Mouse (Mus musculus): ENCODE measurements around the gene 9130213A22Rik. TPM values are rescaled to one million over a fixed set of nuclear protein-coding genes. Genes with fewer than 3 reads are reported as not detected.
"Not testable (repeated sequence)": the region's sequence is repeated elsewhere in the genome, so short reads cannot be mapped to it uniquely, and the experiment has no call there.

9130213A22Rik gene
- polyA plus RNA-seq, 1 experiment from 2014 or later, result 0.13 TPM

- H3K36me3 ChIP-seq, result peaks cover 26% of the 10 kb centered on the region
- peak; percentile 63 for ATAC-seq (ENCODE audit: insufficient number of reproducible peaks, insufficient read depth, low FRiP score, low TSS enrichment, low read depth)
- H3K9ac ChIP-seq, result peak overlapping the region; percentile 78
- H3K9me3 ChIP-seq, result no peaks in the 10 kb centered on the region
- H3K27ac ChIP-seq, result peak overlapping the region; percentile 94
- no peaks in the 10 kb centered on the region for H3K27me3 ChIP-seq
- WGBS, result 3% methylated on average over 29 of the region's 29 CpGs
- peak overlapping the region; percentile 67 for H3K4me3 ChIP-seq
- peaks cover 54% of the 10 kb centered on the region for H3K4me1 ChIP-seq
- H3K4me2 ChIP-seq, result peak overlapping the region; percentile 98
These were observed 25.1 kb downstream of the 9130213A22Rik start for GRCm38 (mm10) chr11:69096987-69097900.

- peak overlapping the region; percentile 94 for H3K27ac ChIP-seq
- H3K4me1 ChIP-seq, result peaks cover 58% of the 10 kb centered on the region
- H3K9me3 ChIP-seq, result no peaks in the 10 kb centered on the region
- peak overlapping the region; percentile 81 for H3K9ac ChIP-seq
- H3K4me3 ChIP-seq, result peak overlapping the region; percentile 67
- no peaks in the 10 kb centered on the region for H3K27me3 ChIP-seq
- peak; percentile 22; the same call in 1 of the 2 replicates for ATAC-seq (ENCODE audit: insufficient number of reproducible peaks, insufficient read depth, low FRiP score, low TSS enrichment, low read depth)
- WGBS, result 10% methylated on average over 9 of the region's 9 CpGs
- H3K4me2 ChIP-seq, result peak overlapping the region; percentile 98
- peaks cover 26% of the 10 kb centered on the region for H3K36me3 ChIP-seq
These were observed 25.9 kb downstream of the 9130213A22Rik start for GRCm38 (mm10) chr11:69096360-69096986.

GRCm38 (mm10) chr11:69095511-69096231 is 26.7 kb downstream of the 9130213A22Rik start:
- peak overlapping the region; percentile 94 for H3K27ac ChIP-seq
- H3K4me2 ChIP-seq, result peak overlapping the region; percentile 98
- peak overlapping the region; percentile 81 for H3K9ac ChIP-seq
- peaks cover 59% of the 10 kb centered on the region for H3K4me1 ChIP-seq
- H3K27me3 ChIP-seq, result no peaks in the 10 kb centered on the region
- no peaks in the 10 kb centered on the region for H3K9me3 ChIP-seq
- H3K4me3 ChIP-seq, result peak overlapping the region; percentile 67
- peaks cover 26% of the 10 kb centered on the region for H3K36me3 ChIP-seq
- WGBS, result 1% methylated on average over 27 of the region's 27 CpGs
- no peak for ATAC-seq (ENCODE audit: insufficient number of reproducible peaks, insufficient read depth, low FRiP score, low TSS enrichment, low read depth)

GRCm38 (mm10) chr11:69094697-69095429 is 27.5 kb downstream of the 9130213A22Rik start, which contains the start of gene Per1:
Gene Per1, plus strand, starts transcription at chr11:69095217.
- peak within 1 kb of the TSS; percentile 81 for H3K9ac ChIP-seq
- H3K27me3 ChIP-seq, result no peaks in the 10 kb centered on the region
- WGBS, result under 1% methylated on average over 37 of the region's 37 CpGs
- ATAC-seq (ENCODE audit: insufficient number of reproducible peaks, insufficient read depth, low FRiP score, low TSS enrichment, low read depth), result peak; percentile 91
- H3K9me3 ChIP-seq, result no peaks in the 10 kb centered on the region
- peak within 1 kb of the TSS; percentile 67 for H3K4me3 ChIP-seq
- H3K4me1 ChIP-seq, result peaks cover 59% of the 10 kb centered on the region
- H3K27ac ChIP-seq, result peak within 1 kb of the TSS; percentile 94
- peaks cover 31% of the 10 kb centered on the region for H3K36me3 ChIP-seq
- peak within 1 kb of the TSS; percentile 98 for H3K4me2 ChIP-seq

GRCm38 (mm10) chr11:69093856-69094255 is 28.5 kb downstream of the 9130213A22Rik start:
- H3K4me1 ChIP-seq, result peaks cover 61% of the 10 kb centered on the region
- peaks cover 37% of the 10 kb centered on the region for H3K36me3 ChIP-seq
- H3K27ac ChIP-seq, result peak overlapping the region; percentile 88
- not testable (repeated sequence) for ATAC-seq (ENCODE audit: insufficient number of reproducible peaks, insufficient read depth, low FRiP score, low TSS enrichment, low read depth); H3K9ac ChIP-seq; H3K9me3 ChIP-seq; H3K27me3 ChIP-seq; H3K4me3 ChIP-seq; H3K4me2 ChIP-seq
- WGBS, result 88% methylated on average over 7 of the region's 7 CpGs

- ATAC-seq (ENCODE audit: insufficient number of reproducible peaks, insufficient read depth, low FRiP score, low TSS enrichment, low read depth), result no peak
- Histone ChIP-seq H3K9me3 (no peaks in the 10 kb centered on the region), H3K27me3 (no peaks in the 10 kb centered on the region), H3K27ac (no peak overlapping the region), H3K9ac (no peak overlapping the region), H3K4me3 (0 out of 2 replicates have a peak overlapping the region, but pooled peaks have one; percentile 1), H3K36me3 (peaks cover 37% of the 10 kb centered on the region), H3K4me2 (no peak overlapping the region), H3K4me1 (peaks cover 55% of the 10 kb centered on the region)
- 87% methylated on average over 4 of the region's 4 CpGs for WGBS
These were observed 29.5 kb downstream of the 9130213A22Rik start for GRCm38 (mm10) chr11:69092871-69093270.

- WGBS, result 4% methylated on average over 3 of the region's 3 CpGs
- no peak overlapping the region for H3K9ac ChIP-seq
- H3K4me3 ChIP-seq, result 0 out of 2 replicates have a peak overlapping the region, but pooled peaks have one; percentile 1
- H3K27ac ChIP-seq, result no peak overlapping the region
- peaks cover 37% of the 10 kb centered on the region for H3K36me3 ChIP-seq
- H3K4me2 ChIP-seq, result 0 out of 2 replicates have a peak overlapping the region, but pooled peaks have one; percentile 9
- no peaks in the 10 kb centered on the region for H3K9me3 ChIP-seq
- H3K4me1 ChIP-seq, result peaks cover 55% of the 10 kb centered on the region
- no peaks in the 10 kb centered on the region for H3K27me3 ChIP-seq
- no peak for ATAC-seq (ENCODE audit: insufficient number of reproducible peaks, insufficient read depth, low FRiP score, low TSS enrichment, low read depth)
These were observed 30.0 kb downstream of the 9130213A22Rik start for GRCm38 (mm10) chr11:69092386-69092751.

GRCm38 (mm10) chr11:69091566-69092385 is 30.6 kb downstream of the 9130213A22Rik start:
- no peak overlapping the region for H3K27ac ChIP-seq
- H3K36me3 ChIP-seq, result peaks cover 37% of the 10 kb centered on the region
- H3K27me3 ChIP-seq, result no peaks in the 10 kb centered on the region
- peak overlapping the region; percentile 6; the same call in 1 of the 2 replicates for H3K9ac ChIP-seq
- ATAC-seq (ENCODE audit: insufficient number of reproducible peaks, insufficient read depth, low FRiP score, low TSS enrichment, low read depth), result no peak
- H3K9me3 ChIP-seq, result no peaks in the 10 kb centered on the region
- H3K4me1 ChIP-seq, result peaks cover 54% of the 10 kb centered on the region
- 63% methylated on average over 7 of the region's 7 CpGs for WGBS
- H3K4me2 ChIP-seq, result no peak overlapping the region
- no peak overlapping the region for H3K4me3 ChIP-seq

- Histone ChIP-seq H3K4me3 (peak overlapping the region; percentile 73; the same call in 1 of the 2 replicates), H3K27me3 (no peaks in the 10 kb centered on the region), H3K4me2 (peak overlapping the region; percentile 93), H3K4me1 (peaks cover 50% of the 10 kb centered on the region), H3K36me3 (peaks cover 37% of the 10 kb centered on the region), H3K9ac (peak overlapping the region; percentile 96), H3K27ac (no peak overlapping the region), H3K9me3 (no peaks in the 10 kb centered on the region)
- no peak for ATAC-seq (ENCODE audit: insufficient number of reproducible peaks, insufficient read depth, low FRiP score, low TSS enrichment, low read depth)
- 66% methylated on average over 6 of the region's 6 CpGs for WGBS
These were observed 32.0 kb downstream of the 9130213A22Rik start for GRCm38 (mm10) chr11:69090367-69090766.
